Mouse (Mus musculus) midbrain, postnatal 0 days (tissue): Measurements from ENCODE around the gene Fpgs. TPM values are rescaled to one million over a fixed set of nuclear protein-coding genes. Genes with fewer than 3 reads are reported as not detected.
A peak's percentile ranks its signal among the peaks of the same experiment; 100 is the strongest.

ENCODE experiments used
- ATAC-seq: fragments of 200-750 bp; cut with Nextera tagmentation; 2 replicates; pipeline ENCODE4 v1.8.0; 2017; ENCODE audit warnings: moderate number of reproducible peaks, mild to moderate bottlenecking, moderate TSS enrichment, moderate library complexity; ENCODE audit not compliant: low FRiP score
- DNase-seq: peaks from one replicate; pipeline ENCODE4 v3.0.0-alpha.2; 2015; ENCODE audit warnings: low spot score
- H3K27ac ChIP-seq: fragments of 300-500 bp; sonication (generic); 2 replicates; pipeline ENCODE4 v1.5.1; 2014; ENCODE audit warnings: low read depth, mild to moderate bottlenecking, low read length, mixed read lengths
- H3K27me3 ChIP-seq: fragments of 300-500 bp; sonication (generic); 2 replicates; pipeline ENCODE4 v1.6.1; 2014; ENCODE audit warnings: low read length, control low read depth, mixed read lengths; ENCODE audit not compliant: insufficient read depth
- H3K36me3 ChIP-seq: fragments of 300-500 bp; sonication (generic); 2 replicates; pipeline ENCODE4 v1.6.1; 2014; ENCODE audit warnings: low read length, control low read depth, mixed read lengths; ENCODE audit not compliant: insufficient read depth
- H3K4me1 ChIP-seq: fragments of 300-500 bp; sonication (generic); 2 replicates; pipeline ENCODE4 v1.6.1; 2014; ENCODE audit warnings: mild to moderate bottlenecking, control low read depth, antibody characterized with exemption, low read length, mixed read lengths; ENCODE audit not compliant: insufficient read depth
- H3K4me2 ChIP-seq: fragments of 300-500 bp; sonication (generic); 2 replicates; pipeline ENCODE4 v1.6.1; 2014; ENCODE audit warnings: low read depth, mild to moderate bottlenecking, low read length, mixed read lengths; ENCODE audit not compliant: poor library complexity, severe bottlenecking
- H3K4me3 ChIP-seq: fragments of 300-500 bp; sonication (generic); 2 replicates; pipeline ENCODE4 v1.5.1; 2014; ENCODE audit warnings: low read depth, mild to moderate bottlenecking, low read length, moderate library complexity
- H3K9ac ChIP-seq: fragments of 300-500 bp; sonication (generic); replicated peaks from 2 replicates; pipeline ENCODE4 v1.6.1; 2014; ENCODE audit warnings: mild to moderate bottlenecking, low read length, moderate library complexity, mixed read lengths; ENCODE audit not compliant: poor library complexity, severe bottlenecking
- H3K9me3 ChIP-seq: fragments of 300-500 bp; sonication (generic); 2 replicates; pipeline ENCODE4 v1.6.1; 2016; ENCODE audit warnings: low read length, control low read depth
- CTCF ChIP-seq: IDR thresholded peaks from 2 replicates; pipeline ENCODE4 v1.5.1; 2016; ENCODE audit warnings: antibody characterized with exemption, mild to moderate bottlenecking
- WGBS: fragments of 180-500 bp; shearing (Covaris S2); extraction: QIAGEN DNeasy Blood & Tissue Kit; methylation state at CpG from one replicate; pipeline ENCODE4 v1.1.7; 2014; 5-methylcytosine and 5-hydroxymethylcytosine counted together
- polyA plus RNA-seq: library from polyadenylated mRNA; unstranded; fragments of >200 nt; fragmentation: Nextera tagmentation; extraction: Ambion mirVana; gene quantifications from 2 replicates; pipeline ENCODE4 v1.2.1, GENCODE M21; 2015
- total RNA-seq: library from RNA; depleted of rRNA; stranded (reverse); fragments of >200 nt; gene quantifications from 2 replicates; pipeline ENCODE4 v1.2.3, GENCODE M21; 2014

The Fpgs gene
- total and polyA plus RNA-seq, 2 experiments from 2014 or later, result 25.1 to 25.9 TPM

DNA sequence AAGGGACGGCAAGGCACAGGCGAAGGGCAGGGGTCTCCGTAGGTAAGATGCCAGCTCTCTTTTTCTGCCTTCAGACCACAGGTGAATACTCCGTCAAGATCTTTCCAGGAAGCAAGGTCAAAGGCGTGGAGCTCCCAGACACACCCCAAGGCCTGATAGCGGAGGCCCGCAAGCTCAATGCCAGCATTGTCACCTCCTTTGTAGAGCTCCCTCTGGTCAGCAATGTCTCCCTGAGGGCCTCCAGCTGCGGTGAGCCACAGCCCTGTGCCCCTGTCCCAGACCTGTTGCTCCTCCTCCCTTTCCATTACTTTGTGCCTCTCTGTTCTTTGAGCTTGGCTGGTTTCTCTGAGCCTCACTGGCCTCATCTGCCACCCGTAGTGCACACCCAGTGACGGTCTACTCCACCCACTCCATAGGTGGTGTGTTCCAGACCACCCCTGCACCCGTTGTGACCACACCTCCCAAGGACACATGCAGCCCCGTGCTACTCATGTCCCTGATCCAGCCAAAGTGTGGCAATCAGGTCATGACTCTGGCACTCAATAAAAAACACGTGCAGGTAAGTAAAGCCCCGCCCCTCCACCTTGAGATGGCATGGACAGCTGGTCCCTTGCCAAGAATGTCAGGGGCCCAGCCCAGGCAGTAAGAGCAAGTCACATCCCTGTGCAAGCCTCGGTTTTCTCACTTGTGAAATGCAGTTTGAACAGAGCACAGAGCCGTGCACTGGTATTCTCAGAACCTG is 30.6 kb downstream of the Fpgs start:
- H3K4me3 ChIP-seq, result no peak overlapping the region
- H3K9ac ChIP-seq, result no peak overlapping the region
- no peak for DNase-seq

GRCm38 (mm10) chr2:32671907-32672595 is 31.9 kb downstream of the Fpgs start:
- no peaks in the 10 kb centered on the region for H3K27me3 ChIP-seq
- H3K9ac ChIP-seq, result no peak overlapping the region
- H3K36me3 ChIP-seq, result no peaks in the 10 kb centered on the region
- 62% methylated on average over 9 of the region's 9 CpGs for WGBS
- no peak overlapping the region for H3K4me3 ChIP-seq
- no peaks in the 10 kb centered on the region for H3K4me1 ChIP-seq
- ATAC-seq (no peak), DNase-seq (no peak)
- no peak overlapping the region for H3K4me2 ChIP-seq
- no peak overlapping the region for H3K27ac ChIP-seq
- H3K9me3 ChIP-seq, result no peaks in the 10 kb centered on the region
- no peak for TF ChIP-seq CTCF

More for the DNA sequence above, 30.6 kb downstream of the Fpgs start:
- 84% methylated on average over 16 of the region's 16 CpGs for WGBS
- ATAC-seq, result no peak
- Histone ChIP-seq H3K27ac (no peak overlapping the region), H3K4me2 (no peak overlapping the region), H3K36me3 (no peaks in the 10 kb centered on the region), H3K4me1 (no peaks in the 10 kb centered on the region), H3K27me3 (no peaks in the 10 kb centered on the region), H3K9me3 (no peaks in the 10 kb centered on the region)
- no peak for TF ChIP-seq CTCF

DNA sequence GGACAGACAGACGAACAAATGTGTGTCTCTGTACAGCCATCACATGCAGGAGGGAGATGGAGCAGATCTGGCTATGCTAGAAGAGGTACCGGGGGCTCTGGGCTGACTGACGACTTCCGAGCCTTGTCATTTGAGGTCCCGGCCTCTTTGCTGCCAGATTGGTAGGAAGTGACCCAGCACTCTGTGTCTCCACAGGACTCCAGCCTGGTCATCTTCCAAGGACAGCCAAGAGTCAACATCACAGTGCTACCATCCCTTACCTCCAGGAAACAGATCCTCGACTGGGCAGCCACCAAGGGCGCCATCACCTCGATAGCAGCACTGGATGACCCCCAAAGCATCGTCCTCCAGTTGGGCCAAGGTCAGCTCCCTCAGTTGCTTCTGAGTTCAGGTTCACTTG is 32.8 kb downstream of the Fpgs start:
- TF ChIP-seq CTCF, result no peak

DNA sequence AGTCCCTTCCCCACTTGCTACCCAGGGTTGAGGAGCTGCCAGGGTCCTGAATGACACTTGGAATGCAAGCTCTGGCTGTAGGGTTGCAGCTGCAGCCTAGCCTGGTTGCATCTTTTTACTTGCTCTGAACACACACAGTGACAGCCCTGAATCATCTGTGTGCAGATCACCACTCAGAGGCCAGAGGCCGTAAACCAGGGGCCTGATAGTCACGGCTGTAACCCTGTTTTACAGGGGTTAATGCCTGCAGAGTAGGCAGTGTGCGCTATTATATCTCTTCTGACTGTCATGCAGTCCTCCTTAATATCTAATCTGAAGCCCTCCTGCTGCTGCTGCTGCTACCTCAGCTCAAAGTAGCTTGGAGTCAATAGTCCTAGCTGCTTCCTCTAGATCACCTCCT is 34.1 kb downstream of the Fpgs start:
- Histone ChIP-seq H3K4me3 (no peak overlapping the region), H3K4me1 (no peaks in the 10 kb centered on the region), H3K27ac (no peak overlapping the region), H3K27me3 (no peaks in the 10 kb centered on the region), H3K36me3 (no peaks in the 10 kb centered on the region), H3K9ac (no peak overlapping the region), H3K9me3 (no peaks in the 10 kb centered on the region), H3K4me2 (no peak overlapping the region)
- no peak for TF ChIP-seq CTCF
- WGBS, result 84% methylated on average over 3 of the region's 3 CpGs
- ATAC-seq, result no peak
- DNase-seq, result no peak

More for the DNA sequence above, 32.8 kb downstream of the Fpgs start:
- DNase-seq (no peak), ATAC-seq (no peak)
- no peak overlapping the region for H3K4me2 ChIP-seq
- no peaks in the 10 kb centered on the region for H3K4me1 ChIP-seq
- no peak overlapping the region for H3K27ac ChIP-seq
- no peaks in the 10 kb centered on the region for H3K36me3 ChIP-seq
- H3K9ac ChIP-seq, result no peak overlapping the region
- H3K9me3 ChIP-seq, result no peaks in the 10 kb centered on the region
- H3K4me3 ChIP-seq, result no peak overlapping the region
- WGBS, result 90% methylated on average over 9 of the region's 9 CpGs
- H3K27me3 ChIP-seq, result no peaks in the 10 kb centered on the region

- H3K9ac ChIP-seq, result no peak overlapping the region
- no peak for TF ChIP-seq CTCF
- DNase-seq, result no peak
- ATAC-seq, result no peak
- no peaks in the 10 kb centered on the region for H3K9me3 ChIP-seq
- no peaks in the 10 kb centered on the region for H3K27me3 ChIP-seq
- H3K36me3 ChIP-seq, result no peaks in the 10 kb centered on the region
- H3K4me1 ChIP-seq, result no peaks in the 10 kb centered on the region
- H3K4me3 ChIP-seq, result no peak overlapping the region
- no peak overlapping the region for H3K4me2 ChIP-seq
- WGBS, result 48% methylated on average over 7 of the region's 7 CpGs
- no peak overlapping the region for H3K27ac ChIP-seq
These were observed 35.8 kb downstream of the Fpgs start for GRCm38 (mm10) chr2:32668176-32668575.

- Histone ChIP-seq H3K36me3 (no peaks in the 10 kb centered on the region), H3K27me3 (no peaks in the 10 kb centered on the region), H3K4me2 (no peak overlapping the region), H3K9me3 (no peaks in the 10 kb centered on the region), H3K4me1 (no peaks in the 10 kb centered on the region), H3K27ac (no peak overlapping the region), H3K9ac (no peak overlapping the region), H3K4me3 (no peak overlapping the region)
- 23% methylated on average over 11 of the region's 11 CpGs for WGBS
- no peak for ATAC-seq
- TF ChIP-seq CTCF, result no peak
- DNase-seq, result peak; percentile 51
These were observed 36.2 kb downstream of the Fpgs start for GRCm38 (mm10) chr2:32667775-32668174.
